Mouse (Mus musculus): ENCODE measurements around the gene Ifnb1.

The Ifnb1 gene

DNA sequence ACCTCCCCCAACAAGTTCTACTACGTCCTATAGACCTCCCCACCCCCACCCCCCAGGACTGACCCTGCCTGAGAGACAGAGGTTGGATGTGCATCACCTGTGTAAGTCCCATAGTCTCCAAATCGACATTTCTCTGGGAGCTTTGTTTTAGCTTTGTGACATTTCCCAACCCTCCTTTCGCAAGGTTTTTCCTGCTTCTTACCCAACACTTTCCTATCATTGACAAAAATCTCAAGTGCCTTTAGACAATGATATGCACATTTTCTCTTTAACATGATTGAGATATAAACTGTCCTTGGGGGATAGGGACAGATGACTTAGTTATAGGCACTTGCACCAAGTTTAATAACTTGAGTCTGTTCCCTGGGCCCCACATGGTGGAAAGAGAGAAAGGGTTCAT, 21.3 kb downstream of the Ifnb1 start:
- no peak for DNase-seq (ENCODE audit: low spot score)

DNA sequence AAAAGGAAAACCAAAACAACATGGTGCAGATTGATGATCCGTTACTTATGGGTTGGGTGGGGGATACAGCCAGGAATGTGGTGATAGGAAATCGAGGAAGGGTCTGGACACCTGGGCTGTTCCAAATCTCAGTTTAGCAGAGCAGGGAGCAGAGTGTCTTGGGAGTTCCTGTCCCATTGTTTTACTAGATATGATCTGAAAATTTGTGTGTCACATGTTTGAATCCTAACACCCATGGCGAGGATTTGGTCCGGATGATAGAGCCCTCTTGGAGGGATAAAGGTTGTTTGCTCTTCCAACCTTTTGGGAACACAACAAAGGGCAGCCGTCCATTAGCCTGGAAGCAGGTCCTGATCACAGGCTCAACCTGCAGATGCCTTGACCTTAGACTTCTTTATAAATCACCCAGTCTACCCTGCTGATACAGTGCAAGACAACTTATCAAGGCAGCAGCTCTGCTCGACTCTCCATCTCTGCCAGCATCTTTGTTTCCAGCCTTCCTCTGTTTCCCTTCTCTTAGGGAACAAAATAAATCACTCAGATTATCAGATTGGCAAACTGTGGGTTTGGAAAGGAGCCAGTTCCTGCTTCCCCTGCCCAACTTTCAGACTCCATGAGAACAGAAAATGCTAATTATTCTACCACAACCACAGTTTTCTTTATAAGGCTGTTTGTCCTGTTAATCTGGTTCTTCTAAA, 26.1 kb downstream of the Ifnb1 start:
- DNase-seq (ENCODE audit: low spot score), result peak; percentile 47

DNA sequence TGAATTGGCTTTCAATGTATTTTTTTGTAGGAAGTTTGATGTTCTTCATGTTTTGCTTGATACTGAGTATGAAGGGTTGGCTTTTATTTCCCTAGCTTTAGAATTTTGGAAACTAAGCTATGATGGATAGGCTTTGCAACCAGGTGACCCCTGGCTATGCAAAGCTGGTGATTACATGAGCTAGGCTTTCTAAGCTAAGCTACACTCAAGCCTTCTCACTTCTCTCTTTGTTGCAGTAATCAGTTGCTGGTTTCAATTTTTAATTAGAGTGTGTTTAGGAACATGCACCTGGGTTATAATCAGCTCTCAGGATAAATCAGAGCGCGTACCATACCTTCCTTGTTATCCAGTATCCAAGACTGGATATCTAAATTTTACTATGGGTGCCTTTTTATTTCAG, 33.0 kb downstream of the Ifnb1 start:
- no peak for DNase-seq (ENCODE audit: low spot score)

DNA sequence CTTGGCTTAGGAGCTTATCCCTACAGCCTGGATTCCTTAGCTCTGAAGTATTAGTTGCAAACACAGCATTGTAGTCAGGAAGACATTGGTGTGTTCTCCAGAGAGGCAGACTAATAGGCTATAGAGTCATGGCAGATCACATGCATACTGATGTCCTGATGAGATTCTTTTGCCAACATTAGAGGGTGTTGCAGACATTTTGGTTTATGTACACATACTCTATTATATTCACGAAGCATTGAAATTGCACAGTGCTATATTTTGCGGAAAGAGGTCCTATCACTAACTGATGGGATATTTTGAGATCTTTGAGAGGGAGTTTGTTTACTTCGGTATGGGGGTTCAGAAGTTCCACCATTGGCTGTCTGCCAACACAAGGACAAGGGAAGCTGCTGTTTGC, 34.5 kb downstream of the Ifnb1 start:
- DNase-seq (ENCODE audit: low spot score), result no peak

DNA sequence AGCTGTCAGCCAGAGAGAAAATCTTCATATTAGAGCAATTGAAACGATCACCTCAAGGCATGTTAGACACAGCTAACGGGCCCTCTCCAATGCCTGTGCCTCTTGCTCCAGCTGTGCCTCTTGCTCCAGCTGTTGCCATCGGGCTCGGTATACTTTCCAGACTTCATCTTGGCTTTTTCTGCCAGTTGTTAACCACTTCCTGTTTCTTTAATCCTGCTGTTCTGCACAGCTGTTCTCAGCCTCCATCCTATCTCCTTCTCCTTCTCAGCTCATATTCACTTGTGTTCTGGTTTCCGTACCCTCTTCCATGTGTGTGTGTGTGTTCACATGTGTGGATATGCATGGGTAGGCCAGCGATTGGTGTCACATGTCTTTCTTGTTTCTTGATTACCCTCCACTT, 42.4 kb downstream of the Ifnb1 start:
- DNase-seq (ENCODE audit: low spot score), result no peak

DNA sequence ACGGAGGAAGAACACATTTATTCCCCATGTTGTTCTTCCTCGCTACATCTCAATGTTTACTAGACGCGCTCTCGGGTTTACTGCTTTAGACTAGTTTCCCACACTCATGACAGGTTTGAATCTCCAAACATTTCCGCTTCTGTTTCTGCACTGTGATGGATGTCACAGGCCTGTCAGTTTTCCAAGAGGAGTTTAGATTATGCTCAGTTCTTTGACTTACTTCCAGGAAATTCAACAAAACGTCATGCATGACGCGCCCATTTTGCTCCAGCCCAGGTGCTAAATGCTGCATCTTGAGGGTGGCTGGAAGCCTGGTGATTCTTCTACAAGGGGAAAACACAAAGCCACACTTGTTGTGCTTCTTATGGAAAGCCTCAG, 43.8 kb downstream of the Ifnb1 start:
- DNase-seq (ENCODE audit: low spot score), result no peak

DNA sequence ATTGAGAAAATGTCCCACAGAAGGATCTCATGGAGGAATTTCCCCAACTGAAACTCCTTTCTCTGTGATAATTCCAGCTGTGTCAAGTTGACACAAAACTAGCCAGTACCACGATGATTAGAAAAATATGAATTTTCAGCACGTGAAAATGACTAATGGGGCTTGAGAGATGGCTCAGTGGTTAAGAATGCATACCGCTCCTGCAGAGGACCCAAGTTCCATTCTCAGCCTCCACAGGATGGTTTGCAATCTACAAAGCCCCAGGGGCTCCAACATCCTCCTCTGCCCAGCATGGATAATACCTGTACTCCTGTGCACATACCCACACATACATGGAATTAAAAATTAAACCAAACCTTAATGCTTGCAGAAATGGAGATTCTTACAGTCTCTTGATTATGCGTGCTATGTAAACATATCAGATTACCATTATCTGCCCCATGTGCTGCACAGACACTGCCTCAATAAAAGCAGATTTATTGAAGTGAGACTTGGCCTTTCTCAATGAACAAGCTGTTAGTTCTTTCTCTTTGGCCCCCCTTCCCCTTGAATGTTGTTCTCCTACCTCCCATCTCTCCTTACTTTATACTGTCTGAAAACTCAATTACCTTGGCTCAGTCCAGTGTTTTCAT, 44.3 kb downstream of the Ifnb1 start:
- no peak for DNase-seq (ENCODE audit: low spot score)

DNA sequence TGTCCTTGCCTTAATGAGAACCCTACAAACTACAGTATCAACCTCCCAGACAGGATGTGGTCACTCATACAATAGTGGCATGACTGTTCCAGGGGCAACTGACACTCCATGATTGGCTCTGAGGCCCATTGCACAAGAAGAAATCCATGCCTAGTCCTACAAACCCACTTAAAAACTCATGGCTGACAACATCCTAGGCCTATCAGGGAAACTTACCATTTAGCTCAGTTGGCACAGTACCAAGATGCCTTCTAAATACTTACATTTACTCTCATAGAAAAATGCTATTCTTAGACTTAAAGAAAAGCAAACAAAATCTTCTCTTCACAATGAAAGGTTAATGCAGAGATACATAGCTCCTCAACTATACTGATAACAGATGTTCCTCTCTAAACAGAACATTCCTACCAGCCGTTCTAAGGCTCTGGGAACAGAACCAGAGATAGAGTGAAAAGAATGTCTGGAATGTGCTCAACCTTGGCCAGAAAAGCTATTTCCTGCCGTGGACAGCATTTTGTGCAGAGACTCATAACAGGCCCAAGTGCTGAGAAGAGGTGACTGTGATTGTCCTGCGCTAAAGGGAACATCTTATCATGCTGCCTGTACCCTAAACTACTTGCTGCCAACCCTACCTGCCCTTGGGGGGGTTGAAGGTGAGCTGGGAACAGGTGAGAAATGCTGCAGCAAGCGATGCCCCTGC, 45.9 kb downstream of the Ifnb1 start:
- DNase-seq (ENCODE audit: low spot score), result peak; percentile 18

DNA sequence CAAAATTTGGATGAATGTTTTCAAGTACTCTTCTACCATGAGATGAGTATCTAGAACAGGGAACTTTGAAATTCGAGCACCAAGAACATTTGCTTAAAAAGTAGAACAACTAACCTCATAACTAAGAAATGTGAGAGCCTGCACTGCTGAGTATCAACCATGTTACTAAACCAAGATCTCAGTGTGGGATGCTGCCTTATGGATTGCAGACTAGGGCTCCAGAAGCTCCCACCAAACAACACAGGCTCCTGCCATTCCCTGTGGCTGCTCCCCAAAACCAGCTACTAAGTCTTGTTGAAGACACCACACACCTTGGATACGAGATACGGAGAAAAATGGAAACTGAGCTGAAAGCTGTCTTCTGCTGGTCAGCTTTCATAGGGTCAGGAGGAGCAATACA, 46.5 kb downstream of the Ifnb1 start:
- DNase-seq (ENCODE audit: low spot score), result no peak
